Mouse (Mus musculus): ENCODE data around the gene Tcp11.

DNA sequence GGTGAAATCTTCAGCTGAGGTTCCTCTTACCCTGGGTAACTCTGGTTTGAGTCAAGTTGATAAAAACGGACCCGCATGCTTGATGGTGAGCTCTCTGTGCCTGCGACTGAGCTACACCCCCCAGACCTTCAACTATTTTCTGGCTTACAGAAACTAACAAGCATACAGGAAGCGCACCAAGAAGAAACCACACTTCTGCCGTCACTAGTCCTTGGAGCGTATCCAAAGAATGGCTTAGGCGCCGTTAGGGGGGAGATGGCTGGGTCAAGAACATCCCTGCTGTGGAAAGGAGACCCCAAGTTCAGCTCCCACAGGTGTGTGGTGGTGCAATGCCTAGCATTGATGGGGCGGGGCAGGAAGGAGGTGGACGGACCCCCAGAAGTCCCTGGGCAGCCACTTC, 16.0 kb upstream of the Tcp11 start:
- TF ChIP-seq MAX (IDR thresholded peaks at IDR 0.05) (no peak), CTCF (IDR thresholded peaks at IDR 0.05; ENCODE audit: control insufficient read depth, insufficient read depth, insufficient read length) (no peak), MYOG (IDR thresholded peaks at IDR 0.05; ENCODE audit: control insufficient read depth, extremely low read depth, insufficient read length) (no peak), CEBPB (IDR thresholded peaks at IDR 0.05; ENCODE audit: low read depth) (no peak)

Measured in C2C12 (cell line).